Mouse (Mus musculus) adrenal gland (tissue): ENCODE results near the gene Zbtb9.
"Not testable (repeated sequence)": the region's sequence is repeated elsewhere in the genome, so short reads cannot be mapped to it uniquely, and the experiment has no call there.

Experiments used
- intact Hi-C: fragments of 180-260 bp; cut with DNase I; formaldehyde crosslinking; loops from one replicate; pipeline ENCODE4 v1.15.1; 2025
- long read RNA-seq, 2 experiments: library from polyadenylated mRNA; unstranded; transcript quantifications; one replicate each; pipeline ENCODE4 v2.0.0; 2020; ENCODE audit warnings: borderline replicate concordance in 1 of 2; ENCODE audit not compliant: insufficient replicate concordance in 1 of 2

Gene Zbtb9
- long read RNA-seq, experiment 1, transcript Zbtb9-201 (2 exons, 2,796 nt) = major isoform, 8 of 9 reads
- long read RNA-seq, experiment 1, partial matches to known transcripts = 0 of 9 reads
- long read RNA-seq, experiment 1, other reads (novel, unspliced or antisense) = 1 of 9 reads
- long read RNA-seq, experiment 2, transcript Zbtb9-201 (2 exons, 2,796 nt) = major isoform, 5 of 5 reads
- long read RNA-seq, experiment 2, partial matches to known transcripts = 0 of 5 reads
- long read RNA-seq, experiment 2, other reads (novel, unspliced or antisense) = 0 of 5 reads

DNA sequence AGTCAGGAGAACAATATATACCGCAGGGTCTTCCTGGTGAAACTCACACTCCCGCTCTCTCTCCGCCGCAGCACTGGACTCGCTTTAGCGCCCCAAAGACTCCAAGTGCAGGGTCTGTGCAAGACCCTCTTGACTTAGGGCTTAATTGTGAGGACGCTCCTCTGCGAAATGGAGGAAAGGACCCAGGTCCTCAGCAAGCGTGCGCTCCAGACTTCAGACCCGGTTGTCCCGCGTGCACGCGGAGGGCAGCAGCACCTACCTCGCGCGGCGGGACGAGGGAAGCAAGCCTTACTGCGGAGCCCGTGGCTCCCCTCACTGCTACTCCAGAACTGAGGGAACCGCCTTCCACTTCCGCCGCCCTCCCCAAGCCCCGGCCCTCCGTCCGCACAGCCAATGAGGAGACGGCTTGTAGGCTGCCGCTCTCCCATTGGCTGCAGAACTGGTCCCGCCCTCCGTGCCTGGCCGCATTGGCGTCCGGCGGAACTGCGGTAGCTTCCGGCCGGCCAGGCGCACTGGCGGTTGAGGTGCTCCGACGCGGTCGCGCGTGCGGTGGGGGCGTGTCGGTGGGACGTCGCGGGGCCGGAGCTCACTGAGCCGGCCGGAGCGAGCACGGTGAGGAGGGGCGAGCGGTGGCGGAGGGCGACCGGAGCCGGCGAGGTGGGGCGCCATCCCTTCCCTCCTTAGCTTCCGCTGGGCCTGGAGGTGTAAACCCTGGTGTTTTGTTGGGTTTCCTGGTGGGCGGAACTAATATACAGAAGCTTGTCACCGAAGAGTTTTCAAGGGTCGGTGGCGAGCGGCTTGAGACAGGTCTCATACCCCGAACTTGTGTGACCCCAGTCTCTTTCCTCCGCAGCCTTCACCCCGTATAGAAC is at the start of gene Zbtb9:
Gene Zbtb9, plus strand, starts transcription at position 465 of the 872 bp plus-strand sequence.
- intact Hi-C loops = loop anchor here (10.0 kb wide), 1 partner anchor 58 kb away; the partner anchor contains the start of gene Kifc5b

DNA sequence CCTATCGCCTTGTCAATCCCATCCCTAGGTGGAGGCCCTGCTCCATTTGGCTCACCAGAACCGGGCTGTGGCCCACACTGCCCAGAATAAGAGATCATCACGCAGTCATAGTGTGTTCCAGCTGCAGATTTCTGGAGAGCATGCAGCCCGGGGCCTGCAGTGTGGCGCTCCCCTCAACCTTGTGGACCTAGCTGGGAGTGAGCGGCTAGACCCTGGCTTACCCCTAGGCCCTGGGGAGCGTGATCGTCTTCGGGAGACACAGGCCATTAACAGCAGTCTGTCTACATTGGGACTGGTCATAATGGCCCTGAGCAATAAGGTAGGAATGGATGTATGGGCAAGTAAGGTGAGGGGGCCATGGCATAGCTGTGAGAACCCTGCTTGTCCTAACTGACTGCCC is 47.6 kb upstream of the Zbtb9 start:
- intact Hi-C loops = not testable (repeated sequence)

DNA sequence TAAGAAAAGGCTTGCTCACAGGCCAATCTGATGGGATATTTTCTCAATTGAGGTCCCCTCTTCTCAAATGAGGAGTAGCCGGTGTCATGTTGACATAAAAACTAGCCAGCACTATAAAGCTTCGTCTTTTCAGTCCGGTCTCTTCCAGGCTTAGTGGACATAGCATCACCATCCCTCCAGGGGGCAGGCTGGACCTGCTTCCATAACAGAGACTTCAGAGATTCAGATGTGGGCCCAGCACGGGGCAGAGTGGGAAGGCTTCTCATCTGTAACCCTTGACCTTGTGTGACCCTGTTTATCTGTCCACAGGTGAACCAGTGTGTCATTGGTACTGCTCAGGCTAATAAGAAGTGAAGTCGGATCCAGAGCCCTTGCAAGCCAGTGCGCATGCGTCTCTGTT is 41.2 kb upstream of the Zbtb9 start:
- intact Hi-C loops = not testable (repeated sequence)

DNA sequence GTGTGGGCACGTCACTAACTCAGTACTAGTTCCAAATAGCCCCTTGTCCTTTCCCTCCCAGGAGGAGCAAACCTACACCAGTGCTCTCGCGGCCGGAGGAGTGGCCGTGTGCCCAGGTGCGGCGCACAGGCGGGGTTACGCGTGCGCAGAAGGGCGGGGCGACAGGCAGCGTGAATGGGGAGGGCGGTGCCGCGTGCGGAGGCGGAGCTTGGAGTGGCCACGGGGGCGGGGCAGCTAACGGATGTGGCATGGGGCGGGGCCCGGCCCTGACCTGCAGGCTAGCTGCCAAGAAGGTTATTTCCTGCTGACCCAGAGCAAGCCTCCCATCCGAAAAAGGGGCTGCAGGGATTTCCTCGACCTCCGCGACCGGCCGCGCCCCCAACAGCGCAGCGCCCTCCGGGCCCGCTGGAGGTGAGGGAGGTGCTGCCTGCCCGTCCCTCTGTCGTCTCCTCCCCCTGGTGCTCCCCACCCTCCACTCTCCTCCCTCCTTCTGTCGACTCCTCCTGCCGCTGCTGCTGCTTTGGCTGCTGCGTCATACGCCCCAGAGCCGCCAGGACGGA is 40.0 kb upstream of the Zbtb9 start, which contains the start of gene Phf1:
Gene Phf1, plus strand, starts transcription at position 214 of the 560 bp plus-strand sequence.
- intact Hi-C loops = no loop called here

DNA sequence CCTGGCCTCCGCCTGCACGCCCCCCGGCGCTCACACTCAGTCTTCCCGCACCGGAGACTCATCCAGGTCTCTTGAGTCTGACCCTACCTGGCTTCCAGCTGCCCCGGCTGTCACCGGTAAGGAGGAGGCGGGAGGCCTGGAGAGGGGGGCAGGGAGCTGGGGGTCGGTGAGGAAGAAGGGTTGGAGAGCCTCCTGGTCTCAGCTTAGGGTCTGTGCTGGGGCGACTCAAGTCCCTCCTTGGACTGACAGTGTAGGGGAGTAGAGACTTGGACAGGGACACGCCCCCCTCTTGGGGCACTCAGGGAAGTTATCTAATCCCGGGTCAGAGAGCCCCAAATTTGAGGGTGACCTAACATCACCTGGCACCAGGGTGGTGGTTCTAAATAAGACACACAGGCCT is 39.5 kb upstream of the Zbtb9 start:
- intact Hi-C loops = no loop called here

DNA sequence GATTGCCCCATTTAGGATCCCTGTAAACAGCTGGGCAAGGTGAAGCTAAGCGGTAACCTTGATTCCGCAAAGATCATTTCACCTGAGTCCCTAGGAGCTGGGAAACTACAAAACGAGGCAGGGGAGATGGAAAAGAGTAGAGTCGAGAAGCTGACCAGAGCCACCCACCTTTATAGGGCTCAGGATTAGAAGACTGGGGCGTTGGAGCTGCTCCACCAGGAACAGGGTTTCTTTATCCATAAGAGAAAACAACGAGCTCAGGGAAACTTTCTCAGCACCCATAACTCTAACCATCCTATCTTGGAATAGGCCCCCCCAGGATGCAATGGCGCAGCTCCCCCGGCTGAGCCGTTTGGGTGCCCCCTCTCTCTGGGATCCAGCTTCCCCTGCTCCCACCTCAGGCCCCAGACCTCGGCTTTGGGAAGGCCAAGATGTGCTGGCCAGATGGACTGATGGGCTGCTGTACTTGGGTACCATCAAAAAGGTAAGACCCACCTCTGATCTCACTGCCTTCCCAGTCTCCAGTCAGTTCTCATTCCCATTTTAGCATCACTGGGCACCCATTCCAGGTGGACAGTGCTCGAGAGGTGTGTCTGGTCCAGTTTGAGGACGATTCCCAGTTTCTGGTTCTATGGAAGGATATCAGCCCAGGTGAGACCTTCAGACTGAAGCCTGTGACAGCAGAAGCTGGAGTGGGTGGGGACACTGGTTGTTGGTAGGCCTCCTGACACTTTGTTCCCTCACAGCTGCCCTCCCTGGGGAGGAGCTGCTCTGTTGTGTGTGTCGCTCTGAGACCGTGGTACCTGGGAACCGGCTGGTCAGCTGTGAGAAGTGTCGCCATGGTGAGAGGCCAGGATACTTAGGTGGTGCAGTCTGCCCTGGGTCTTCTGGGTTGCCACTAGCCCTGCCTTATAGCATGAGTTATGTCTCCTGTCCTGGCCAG is 38.8 kb upstream of the Zbtb9 start:
- intact Hi-C loops = no loop called here

DNA sequence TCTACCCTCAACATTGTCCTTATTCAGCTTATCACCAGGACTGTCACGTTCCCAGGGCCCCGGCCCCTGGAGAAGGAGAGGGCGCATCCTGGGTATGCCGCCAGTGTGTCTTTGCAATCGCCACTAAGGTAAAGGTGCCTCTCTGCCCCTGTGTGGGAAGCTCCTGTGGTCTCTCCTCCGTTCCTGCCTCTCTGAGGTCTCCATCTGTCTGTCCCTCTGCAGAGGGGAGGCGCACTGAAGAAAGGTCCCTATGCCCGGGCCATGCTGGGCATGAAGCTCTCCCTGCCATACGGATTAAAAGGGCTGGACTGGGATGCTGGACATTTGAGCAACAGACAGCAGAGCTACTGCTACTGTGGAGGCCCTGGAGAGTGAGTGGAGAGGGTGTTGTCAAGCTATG is 37.9 kb upstream of the Zbtb9 start:
- intact Hi-C loops = loop anchor here (5.0 kb wide), 1 partner anchor 92 kb away; the partner anchor contains the start of gene Bak1

DNA sequence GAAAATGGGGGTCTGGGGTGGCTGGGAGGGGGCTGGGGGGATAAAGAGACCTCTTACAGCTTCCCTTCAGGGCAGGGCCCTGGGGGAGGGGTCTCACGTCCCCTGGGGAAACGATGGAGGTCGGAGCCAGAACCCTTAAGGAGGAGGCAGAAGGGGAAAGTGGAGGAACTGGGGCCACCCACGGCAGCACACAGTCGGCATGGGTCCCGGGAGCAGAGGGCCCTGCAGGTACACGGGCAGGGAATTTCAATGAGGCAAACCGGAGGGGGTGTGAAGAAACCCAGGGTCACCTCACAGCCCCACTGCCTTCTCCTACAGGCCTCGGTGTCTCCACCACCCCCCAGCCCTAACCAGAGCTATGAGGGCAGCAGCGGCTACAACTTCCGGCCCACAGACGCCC is 36.5 kb upstream of the Zbtb9 start:
- intact Hi-C loops = loop anchor here (5.0 kb wide), 1 partner anchor 91 kb away; the partner anchor contains the start of gene Bak1

DNA sequence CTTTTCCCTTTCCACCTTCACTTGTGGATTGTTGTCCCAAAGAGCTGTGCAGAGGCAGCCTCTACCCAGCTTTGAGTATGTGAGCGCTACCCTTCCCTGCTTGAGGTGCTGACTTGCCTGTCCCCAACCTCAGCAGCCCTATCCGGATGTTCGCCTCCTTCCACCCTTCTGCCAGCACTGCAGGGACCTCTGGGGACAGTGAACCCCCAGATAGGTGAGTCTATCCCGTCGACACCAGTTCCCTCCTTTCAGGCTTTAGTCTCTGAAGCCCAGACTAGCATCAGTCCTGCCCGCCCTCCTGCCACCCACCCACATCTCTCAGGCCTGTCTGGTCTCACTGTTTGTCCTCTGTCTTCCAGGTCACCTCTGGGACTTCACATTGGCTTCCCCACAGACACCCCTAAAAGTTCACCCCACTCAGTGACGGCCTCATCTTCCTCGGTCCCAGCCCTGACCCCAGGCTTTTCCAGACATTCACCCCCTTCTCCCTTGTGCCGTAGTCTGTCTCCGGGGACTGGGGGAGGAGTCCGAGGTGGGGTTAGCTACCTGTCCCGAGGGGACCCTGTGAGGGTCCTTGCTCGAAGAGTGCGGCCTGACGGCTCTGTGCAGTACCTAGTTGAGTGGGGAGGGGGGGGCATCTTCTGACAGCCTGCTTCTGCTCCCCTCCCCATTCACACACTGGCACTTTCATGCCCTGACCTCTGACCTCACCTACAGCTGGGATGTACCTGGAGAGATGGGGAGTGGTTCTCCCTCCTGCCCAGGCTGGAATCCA is 35.9 kb upstream of the Zbtb9 start:
- intact Hi-C loops = loop anchor here (5.0 kb wide), 1 partner anchor 90 kb away; the partner anchor contains the start of gene Bak1

DNA sequence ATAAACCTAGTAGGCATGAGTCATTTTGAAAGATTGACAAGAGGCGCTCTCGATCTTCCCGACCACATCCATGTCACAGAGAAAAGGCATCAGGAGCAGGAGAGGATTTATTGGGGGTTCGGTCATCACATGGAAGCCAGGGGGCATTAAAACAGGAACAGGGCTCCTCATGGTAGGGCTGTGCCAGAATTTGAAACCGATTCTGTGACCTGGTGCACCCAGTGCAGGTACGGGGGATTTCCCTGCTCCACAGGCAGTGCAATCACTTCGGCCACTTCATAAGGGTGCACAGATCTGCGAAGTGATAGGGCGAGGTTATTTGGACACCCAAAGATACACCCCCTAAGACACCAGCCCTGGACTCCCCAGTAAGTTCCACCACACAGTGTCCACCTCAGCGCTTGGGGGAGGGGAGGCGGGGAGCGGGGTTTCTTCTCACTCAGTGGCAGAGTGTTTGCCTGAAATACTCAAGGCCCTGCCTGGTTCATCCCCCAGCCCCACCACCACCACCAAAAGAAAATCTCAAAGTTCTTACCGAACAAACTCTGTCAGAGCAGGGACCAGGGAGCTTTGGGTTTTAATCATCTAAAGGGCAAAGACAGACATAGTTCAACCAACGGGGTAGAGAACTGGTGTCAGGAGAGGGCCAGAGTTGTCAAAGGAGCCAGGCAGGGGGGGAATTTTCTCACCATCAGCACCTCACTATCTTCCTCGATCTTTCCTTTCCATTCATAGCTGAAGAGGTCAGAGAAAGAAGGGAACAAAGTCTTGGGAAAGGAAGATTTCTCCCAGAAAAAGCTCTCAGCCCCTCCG is 34.9 kb upstream of the Zbtb9 start:
- intact Hi-C loops = loop anchor here (5.0 kb wide), 1 partner anchor 89 kb away; the partner anchor contains the start of gene Bak1

DNA sequence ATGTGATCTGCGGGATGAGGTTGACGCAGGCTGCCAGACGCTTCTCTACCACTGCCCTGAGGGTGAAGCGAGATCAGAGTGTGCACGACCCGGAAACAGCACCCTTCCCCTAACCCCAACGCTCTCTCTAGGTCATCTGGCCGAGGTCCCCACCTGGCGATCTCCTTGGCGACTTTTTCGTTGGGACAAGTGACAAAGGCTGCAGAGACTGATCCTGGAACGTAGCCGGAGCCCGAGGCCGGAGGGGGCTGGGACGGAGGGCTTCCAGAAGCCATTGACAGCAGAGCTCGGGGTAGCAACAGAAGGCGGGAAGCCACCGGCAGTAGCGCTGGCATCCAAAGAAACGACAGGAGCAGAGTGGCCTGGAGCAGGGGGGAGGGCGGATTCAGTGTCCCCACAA is 34.2 kb upstream of the Zbtb9 start:
- intact Hi-C loops = loop anchor here (5.0 kb wide), 1 partner anchor 89 kb away; the partner anchor contains the start of gene Bak1

DNA sequence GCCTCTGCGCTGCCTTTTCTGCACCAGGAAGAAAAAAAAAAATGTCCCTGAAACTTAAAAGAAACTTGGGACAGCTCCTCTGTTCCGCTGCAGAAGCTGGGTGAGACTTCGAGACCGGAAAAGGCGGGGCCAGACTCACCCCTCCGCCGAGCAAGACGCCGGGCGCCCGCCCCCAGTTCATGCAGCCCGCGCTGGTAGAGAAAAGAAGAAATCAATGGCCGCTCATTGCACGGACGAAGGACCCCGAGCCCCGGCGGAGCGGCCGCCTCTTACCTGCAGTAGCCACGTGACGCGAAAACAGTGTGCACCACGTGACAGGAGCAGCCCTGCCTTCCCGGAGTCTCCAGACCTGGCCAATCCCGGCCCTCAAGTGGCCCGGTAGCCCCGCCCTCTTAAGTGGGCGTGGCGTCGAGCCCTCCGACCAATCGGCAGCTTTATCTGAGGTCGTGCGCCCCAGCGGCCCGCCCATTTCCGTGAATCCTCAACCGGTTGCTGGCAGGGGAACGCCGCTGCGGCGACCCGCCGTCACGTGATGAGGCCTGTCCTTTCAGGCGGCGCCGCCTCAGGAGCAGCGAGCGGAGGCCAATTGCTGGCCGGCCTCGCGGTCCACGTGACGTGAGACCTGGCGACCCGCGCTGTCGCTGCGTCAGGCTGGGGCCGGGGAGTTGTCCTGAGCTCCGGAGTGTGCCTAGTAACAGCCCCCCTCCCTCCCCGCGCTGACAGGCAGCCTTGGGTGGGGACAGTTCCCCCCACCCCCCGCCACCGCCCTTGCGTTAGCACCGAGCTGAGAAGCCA is 33.6 kb upstream of the Zbtb9 start, which contains the start of gene Cuta:
Gene Cuta, minus strand, starts transcription at position 392 of the 795 bp plus-strand sequence.
- intact Hi-C loops = loop anchor here (5.0 kb wide), 1 partner anchor 88 kb away; the partner anchor contains the start of gene Bak1

DNA sequence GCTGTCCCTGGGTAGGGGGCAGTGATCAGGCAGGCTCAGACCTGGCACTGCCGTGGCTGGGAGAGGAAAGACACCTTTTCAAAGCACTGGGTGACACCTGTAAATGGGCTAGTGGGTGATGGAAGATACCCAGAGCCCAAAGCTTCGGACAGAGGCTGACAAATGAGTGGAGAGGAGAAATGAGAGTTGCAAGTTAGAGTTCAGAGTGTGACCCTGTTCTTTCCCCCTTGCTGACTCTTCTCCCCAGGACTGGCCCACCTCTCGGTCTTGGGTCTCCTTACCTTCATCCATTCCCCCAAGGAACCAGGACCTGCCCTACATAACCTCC is 33.0 kb upstream of the Zbtb9 start:
- intact Hi-C loops = loop anchor here (5.0 kb wide), 1 partner anchor 87 kb away; the partner anchor contains the start of gene Bak1

DNA sequence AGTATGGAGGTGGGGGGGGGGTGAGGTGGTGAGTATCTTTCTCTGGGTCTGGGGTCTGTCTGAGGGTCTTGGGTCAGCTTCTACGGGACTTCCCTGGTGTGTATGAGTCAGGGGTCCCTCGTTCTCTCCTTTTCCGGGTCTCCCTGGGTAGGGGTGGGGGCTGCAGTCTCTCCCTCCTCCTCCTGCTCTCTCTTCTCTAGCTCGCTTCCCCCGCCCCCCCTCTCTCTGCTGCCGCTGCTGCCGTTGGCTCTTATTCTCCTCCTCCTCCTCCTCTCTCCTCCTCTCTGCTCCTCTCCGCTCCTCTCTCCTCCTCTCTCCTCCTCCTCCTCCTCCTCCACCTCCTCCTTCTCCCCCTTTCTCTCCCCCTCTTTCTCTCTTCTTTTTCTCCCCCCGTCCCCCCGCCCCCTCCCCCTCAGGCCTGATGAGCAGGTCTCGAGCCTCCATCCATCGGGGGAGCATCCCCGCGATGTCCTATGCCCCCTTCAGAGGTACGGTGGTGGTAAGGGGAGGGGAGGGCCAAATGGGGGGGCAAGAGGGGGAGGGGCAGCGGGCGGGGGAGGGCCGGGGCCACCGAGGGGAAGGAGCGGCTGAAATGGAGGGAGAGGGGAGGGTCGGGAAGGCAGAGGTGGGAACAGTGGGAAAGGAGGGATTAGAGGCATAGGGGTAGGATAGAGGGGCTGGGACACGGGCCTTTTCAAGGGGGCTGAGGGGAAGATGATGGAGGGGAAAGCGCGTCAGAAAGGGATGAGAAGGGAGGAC is 31.8 kb upstream of the Zbtb9 start, which contains the start of gene Syngap1:
Gene Syngap1, plus strand, starts transcription at position 223 of the 759 bp plus-strand sequence.
- intact Hi-C loops = no loop called here

DNA sequence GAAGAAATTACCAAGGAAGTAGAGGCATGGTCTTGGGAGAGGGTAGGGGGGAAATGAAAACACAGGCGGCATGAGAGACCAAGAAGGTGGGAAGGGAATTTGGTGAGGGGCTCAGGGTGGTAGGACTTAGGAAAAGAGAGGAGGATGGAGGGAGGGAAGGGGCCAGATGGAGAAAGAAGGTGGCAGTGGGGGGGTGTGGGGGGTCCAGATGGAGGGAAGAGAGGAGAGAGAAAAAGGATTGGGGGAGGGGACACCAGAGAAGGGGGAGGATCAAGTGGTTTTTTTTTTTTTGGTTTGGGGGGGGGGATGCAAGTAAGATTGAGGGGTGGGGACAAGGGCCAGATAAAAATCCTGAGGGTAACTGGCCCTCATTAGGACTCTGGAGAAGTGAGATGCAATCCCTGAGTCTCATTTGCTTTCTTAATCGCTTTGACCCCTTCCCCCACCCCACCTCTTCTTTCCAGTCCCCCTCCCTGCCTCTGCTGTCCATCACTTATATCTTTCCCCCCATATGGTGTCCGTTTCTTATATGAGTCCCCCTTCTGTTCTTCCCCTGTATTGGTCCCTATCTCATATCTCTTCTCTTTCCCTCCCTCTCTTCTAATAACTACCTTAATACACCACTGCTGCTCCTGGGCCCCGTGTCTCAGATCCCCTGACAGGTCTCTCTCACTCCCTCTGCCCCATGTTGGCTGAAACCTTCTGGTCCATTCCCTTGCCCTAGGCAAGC is 31.0 kb upstream of the Zbtb9 start:
- intact Hi-C loops = no loop called here

DNA sequence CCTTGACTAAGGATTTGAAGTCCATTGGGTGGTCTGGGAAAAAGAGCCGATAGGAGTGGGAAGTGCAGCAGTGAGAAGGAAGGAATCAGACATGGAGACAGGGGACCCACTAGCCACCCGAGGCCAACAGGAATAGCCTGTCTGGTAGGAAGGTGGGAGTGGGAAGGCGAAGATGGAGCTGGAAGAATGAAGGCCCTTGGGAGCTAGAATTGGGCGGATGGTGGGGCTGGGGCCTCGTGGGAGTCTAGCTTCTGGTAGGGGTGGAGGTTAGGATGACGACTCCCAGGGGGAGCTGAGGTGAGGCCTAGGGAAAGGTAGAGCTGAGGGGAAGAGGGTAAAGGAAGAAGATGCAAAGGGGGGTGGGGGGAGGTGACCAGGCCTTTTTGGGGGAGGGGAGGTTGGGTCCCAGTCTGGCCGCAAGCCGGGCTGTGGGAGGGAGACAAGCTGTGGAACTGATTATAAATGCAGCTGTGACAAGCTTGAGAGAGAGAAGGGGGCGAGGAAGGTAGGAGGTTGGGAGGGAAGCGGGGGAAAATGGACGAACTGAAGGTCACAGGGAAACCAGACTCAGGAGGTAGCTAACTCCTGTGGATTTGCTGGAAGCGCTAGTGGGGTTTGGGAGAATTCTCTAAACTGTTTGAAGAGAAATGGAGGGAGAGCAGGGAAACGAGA is 27.0 kb upstream of the Zbtb9 start:
- intact Hi-C loops = no loop called here
